Mouse (Mus musculus) cerebellum, postnatal 10 days (tissue): ENCODE measurements around the gene Eomes.

Experiments
- DNase-seq, 2 experiments: peaks; one replicate each; pipeline ENCODE4 v3.0.0; 2021; ENCODE audit warnings: mixed read lengths in 2 of 2

The Eomes gene

DNA sequence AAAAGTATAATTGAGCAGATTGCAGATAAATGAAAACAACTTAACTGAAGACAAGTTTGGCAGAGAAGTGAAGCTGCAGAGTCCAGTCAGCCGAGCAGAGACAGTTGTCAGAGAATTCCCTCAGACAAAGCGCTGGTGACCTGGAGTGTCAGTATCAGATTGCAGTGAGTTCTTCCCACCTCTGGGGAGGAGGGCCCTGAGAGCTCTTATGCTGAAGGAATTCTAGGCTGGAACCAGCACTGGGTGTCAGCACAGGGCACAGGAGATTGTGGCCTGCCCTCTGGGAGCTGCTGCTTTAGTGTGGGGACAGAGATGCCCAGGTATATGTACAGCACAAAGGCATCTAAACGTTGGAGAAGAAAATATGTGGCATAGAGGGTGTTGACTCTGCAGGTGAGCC lies 42.8 kb downstream of the Eomes start:
- DNase-seq = no peak

DNA sequence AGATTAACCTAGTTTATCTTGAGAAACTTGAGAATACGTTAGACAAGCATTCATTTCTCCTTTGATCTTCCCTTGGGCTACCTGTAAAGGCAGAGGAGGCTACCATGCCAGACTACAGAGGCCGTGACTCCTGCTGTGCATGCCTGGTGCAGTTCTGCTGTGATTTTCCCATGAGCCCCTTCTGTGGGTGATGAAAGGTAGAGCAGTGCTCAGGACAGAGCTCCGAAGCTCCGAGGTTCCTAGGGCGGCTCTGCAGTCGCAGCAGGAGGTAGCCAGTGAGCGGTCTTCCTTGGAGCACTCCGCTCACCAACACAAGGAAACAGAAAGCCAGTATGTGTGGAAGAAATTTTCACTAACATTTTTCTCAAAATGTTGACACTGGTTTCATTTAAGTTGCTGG lies 43.6 kb downstream of the Eomes start:
- no peak for DNase-seq

DNA sequence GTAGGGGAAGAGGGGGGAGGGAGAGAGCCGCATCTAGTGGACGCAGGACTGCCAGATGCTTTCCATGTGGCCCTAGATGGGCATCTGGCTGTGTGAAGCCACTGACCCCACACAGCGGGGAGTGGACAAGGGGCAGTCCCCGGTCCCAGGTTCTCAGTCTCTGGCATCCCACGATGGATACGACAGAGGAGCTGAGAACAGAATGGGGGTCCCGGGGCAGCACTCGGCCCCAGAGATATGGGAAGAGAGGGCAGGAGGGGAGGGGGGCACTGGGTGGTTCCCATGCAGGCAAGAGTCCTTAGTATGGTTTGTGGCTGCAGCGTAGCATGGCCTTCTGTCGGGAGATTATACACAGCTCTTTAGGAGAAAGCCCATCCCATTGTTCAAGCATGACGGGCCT lies 45.7 kb downstream of the Eomes start:
- DNase-seq = no peak

DNA sequence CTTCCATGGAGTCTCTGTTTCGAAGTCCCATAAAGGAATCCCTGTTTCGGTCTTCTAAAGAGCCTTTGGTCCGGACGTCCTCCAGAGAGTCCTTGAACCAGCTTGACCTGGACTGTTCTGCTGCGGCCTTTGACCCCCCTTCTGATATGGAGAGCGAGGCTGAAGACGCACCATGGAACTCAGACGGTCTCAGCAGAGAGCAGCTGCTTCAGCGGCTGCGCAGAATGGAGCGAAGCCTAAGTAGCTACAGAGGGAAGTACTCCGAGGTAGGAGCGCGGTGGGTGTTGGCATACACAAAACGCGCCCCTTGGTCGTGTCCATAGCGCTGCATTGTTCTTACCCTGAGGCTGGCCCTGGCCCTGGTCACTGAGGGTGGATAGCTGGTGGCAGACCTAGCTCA lies 49.0 kb downstream of the Eomes start:
- DNase-seq = no peak

DNA sequence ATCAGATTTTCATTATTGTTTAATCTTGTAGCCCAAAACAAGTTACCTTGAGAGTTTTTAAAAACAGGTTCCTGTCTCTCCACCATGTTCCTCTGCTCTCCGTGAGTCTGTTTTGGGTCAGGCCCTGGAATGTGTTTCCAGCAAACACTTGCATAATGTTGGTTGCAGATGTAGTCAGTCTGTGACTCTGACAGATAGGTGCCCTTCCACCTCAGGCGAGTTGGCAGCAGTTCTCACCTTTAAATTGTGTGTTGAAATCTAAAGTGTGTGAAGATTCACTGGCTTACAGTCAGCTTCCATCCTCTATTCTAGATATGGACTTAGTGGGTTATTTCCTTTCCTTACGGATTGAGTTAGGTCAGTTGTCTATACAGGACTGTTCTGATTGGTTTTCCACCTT lies 51.8 kb downstream of the Eomes start:
- DNase-seq = no peak

DNA sequence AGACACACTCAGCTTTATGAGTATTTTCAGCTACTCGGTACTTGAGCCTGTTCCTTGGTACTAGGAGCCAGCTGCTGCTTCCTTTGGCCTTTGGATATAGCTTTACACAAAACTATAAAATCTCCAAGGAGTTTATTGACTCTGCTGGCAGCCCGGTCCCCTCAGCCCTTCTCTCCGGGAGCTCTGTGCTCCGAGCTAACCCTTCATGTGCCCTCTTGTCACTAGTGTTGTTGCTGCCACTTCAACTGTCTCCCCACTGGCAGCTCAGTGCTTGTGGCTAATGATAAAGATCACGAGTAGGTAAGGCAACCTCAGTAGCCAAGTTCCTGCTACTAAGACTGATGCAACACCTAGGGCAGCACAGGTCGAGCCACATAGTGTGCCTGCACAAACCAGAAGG lies 52.7 kb downstream of the Eomes start:
- no peak for DNase-seq

DNA sequence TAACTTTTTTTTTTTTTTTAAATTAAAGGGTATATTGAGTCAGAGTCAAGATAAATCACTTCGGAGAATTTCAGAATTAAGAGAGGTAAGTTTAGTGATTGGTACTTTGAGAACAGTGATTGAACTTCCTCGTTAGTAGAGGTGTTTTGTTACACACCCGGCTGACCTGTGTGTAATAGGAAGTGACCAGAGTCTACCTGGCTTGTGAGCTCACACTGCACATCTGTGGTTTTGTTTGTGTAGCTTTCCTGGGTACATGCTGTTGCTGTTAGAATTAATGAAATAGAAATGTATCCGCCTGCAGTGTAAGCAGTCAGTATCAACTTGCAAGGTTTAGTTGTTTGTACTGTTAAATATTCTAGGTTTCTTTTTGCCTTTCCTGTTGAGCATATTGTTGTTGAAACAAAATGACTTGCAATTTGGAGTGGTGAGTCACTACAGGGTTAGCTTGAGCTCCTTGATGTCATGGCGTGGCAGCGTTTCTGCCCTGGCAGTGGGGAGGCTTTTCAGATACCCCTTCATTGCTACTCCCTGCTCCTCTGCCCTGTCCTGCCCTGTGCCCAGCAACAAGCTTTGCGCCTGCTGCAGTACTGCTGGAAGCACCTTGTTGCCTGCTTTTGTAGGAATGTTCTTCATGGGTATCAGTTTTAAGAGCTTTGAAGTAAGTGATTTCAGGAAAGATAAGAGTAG lies 54.6 kb downstream of the Eomes start:
- DNase-seq = no peak
